Mouse (Mus musculus) embryonic facial prominence, embryonic 15.5 days (tissue): Measurements from ENCODE around the gene Pla2g1b. TPM values are rescaled to one million over a fixed set of nuclear protein-coding genes. Genes with fewer than 3 reads are reported as not detected.
"Not testable (repeated sequence)": the region's sequence is repeated elsewhere in the genome, so short reads cannot be mapped to it uniquely, and the experiment has no call there.

Experiments used
- ATAC-seq: fragments of 200-750 bp; cut with Nextera tagmentation; 2 replicates; pipeline ENCODE4 v1.8.0; 2017; ENCODE audit warnings: low read depth, moderate TSS enrichment; ENCODE audit not compliant: insufficient number of reproducible peaks, low FRiP score, low TSS enrichment
- H3K27ac ChIP-seq: fragments of 300-500 bp; sonication (generic); replicated peaks from 2 replicates; pipeline ENCODE4 v1.5.1; 2015; ENCODE audit warnings: mild to moderate bottlenecking, inconsistent platforms
- H3K27me3 ChIP-seq: fragments of 300-500 bp; sonication (generic); 2 replicates; pipeline ENCODE4 v1.6.1; 2015; ENCODE audit warnings: inconsistent platforms
- H3K36me3 ChIP-seq: fragments of 300-500 bp; sonication (generic); 2 replicates; pipeline ENCODE4 v1.6.1; 2015; ENCODE audit warnings: mild to moderate bottlenecking, inconsistent platforms
- H3K4me1 ChIP-seq: fragments of 300-500 bp; sonication (generic); 2 replicates; pipeline ENCODE4 v1.6.1; 2015; ENCODE audit warnings: inconsistent platforms
- H3K4me2 ChIP-seq: fragments of 300-500 bp; sonication (generic); replicated peaks from 2 replicates; pipeline ENCODE4 v1.6.1; 2015; ENCODE audit warnings: mild to moderate bottlenecking, inconsistent platforms
- H3K4me3 ChIP-seq: fragments of 300-500 bp; sonication (generic); replicated peaks from 2 replicates; pipeline ENCODE4 v1.5.1; 2015; ENCODE audit warnings: mild to moderate bottlenecking, inconsistent platforms
- H3K9ac ChIP-seq: fragments of 300-500 bp; sonication (generic); 2 replicates; pipeline ENCODE4 v1.6.1; 2015; ENCODE audit warnings: inconsistent platforms
- H3K9me3 ChIP-seq: fragments of 300-500 bp; sonication (generic); replicated peaks from 2 replicates; pipeline ENCODE4 v1.6.1; 2016; ENCODE audit warnings: inconsistent platforms
- WGBS: fragments of 180-500 bp; shearing (Covaris S2); methylation state at CpG from one replicate; pipeline ENCODE4 v1.1.7; 2015; 5-methylcytosine and 5-hydroxymethylcytosine counted together
- polyA plus RNA-seq: library from polyadenylated mRNA; unstranded; fragments of >200 nt; fragmentation: Nextera tagmentation; extraction: Ambion mirVana; gene quantifications from 2 replicates; pipeline ENCODE4 v1.2.1, GENCODE M21; 2015

The Pla2g1b gene
- polyA plus RNA-seq, 1 experiment from 2014 or later = not detected

DNA sequence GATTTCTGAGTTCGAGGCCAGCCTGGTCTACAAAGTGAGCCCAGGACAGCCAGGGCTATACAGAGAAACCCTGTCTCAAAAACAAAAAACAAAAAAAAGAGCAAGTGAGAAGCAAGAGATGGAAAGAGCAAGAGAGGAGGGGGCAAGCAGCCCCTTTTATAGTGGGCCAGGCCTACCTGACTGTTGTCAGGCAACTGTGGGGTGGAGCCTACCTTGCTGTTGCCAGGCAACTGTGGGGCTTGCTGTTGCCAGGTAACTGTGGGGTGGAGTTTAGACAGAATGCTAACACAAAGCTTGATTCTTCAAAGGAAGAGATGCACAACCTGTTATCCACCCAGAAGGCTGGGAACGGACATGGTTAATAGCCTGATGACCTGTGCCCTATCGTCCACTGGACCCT lies 29.6 kb downstream of the Pla2g1b start:
- not testable (repeated sequence) for H3K9ac ChIP-seq, ATAC-seq, H3K27ac ChIP-seq, H3K4me2 ChIP-seq, H3K36me3 ChIP-seq, H3K4me3 ChIP-seq, H3K27me3 ChIP-seq, H3K9me3 ChIP-seq
- peaks cover 36% of the 10 kb centered on the region for H3K4me1 ChIP-seq
- WGBS = 84% methylated on average over 3 of the region's 3 CpGs

DNA sequence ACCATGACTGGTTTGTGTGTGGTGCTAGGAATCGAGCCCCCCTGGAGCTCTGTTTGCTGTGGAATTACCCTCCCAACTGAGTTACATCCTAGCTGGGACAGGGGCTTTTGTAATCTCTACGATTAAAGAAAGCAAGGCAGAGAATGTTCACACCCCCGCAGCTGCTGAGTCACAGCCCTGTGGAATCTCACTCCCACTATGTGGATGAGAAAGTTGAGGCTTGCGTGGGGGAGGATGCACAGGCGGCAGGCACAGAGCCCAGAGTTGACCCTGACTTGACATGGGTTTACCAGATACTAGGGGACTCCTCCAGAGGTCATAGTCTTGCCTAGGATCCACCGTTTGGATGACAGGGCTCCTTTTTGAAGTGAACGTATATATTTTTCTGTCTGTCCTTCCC lies 31.0 kb downstream of the Pla2g1b start:
- no peak overlapping the region for H3K4me3 ChIP-seq
- no peak overlapping the region for H3K4me2 ChIP-seq
- H3K27me3 ChIP-seq = no peaks in the 10 kb centered on the region
- 0 out of 2 replicates have a peak, but pooled peaks cover 2% of the 10 kb centered on the region for H3K9me3 ChIP-seq
- no peak overlapping the region for H3K9ac ChIP-seq
- H3K27ac ChIP-seq = no peak overlapping the region
- H3K36me3 ChIP-seq = no peaks in the 10 kb centered on the region
- H3K4me1 ChIP-seq = peaks cover 22% of the 10 kb centered on the region
- no peak for ATAC-seq
- whole genome bisulfite sequencing = 81% methylated on average over 7 of the region's 7 CpGs

DNA sequence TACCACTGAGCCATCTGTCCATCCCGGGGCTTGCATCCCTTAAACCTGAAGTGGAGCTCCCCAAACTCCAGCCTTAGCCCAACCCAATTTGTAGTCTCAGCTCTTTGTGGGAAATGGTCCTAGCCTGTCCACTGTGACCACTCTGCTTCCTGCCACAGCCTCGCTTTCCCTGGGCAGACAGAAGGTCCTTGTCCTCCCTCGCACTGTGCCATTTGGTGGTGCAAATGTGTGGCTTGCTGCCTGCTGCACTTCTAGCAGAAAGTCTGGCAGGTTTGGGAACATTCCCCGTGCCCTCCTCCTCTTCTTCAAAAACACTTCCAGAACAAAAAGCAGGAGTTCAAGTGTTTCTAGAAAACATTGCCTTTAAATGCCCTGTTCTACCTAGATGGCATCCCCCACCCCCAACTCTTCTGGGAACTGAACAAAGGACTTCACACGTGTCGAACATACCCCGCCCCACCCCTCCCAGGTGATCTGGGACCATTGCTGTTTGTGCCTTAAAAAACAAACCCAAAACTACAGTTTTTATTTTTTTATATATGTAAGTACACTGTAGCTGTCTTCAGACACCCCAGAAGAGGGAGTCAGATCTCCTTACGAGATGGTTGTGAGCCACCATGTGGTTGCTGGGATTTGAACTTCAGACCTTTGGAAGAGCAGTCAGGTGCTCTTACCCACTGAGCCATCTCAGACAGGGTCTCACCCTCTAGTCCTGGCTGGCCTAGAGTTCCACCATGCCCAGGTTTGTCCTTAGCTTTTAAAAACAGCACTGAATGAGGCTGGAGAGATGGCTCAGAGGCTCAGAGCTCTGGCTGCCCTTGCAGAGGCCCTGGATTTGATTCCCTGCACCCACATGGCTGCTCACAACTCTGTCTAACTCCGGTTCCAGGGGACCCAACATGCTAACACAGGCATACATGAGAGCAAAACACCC lies 32.5 kb downstream of the Pla2g1b start:
- 48% methylated on average over 9 of the region's 9 CpGs for WGBS
- Histone ChIP-seq H3K4me1 (peaks cover 13% of the 10 kb centered on the region; the same call in 1 of the 2 replicates), H3K4me2 (no peak overlapping the region), H3K27ac (no peak overlapping the region), H3K27me3 (no peaks in the 10 kb centered on the region), H3K36me3 (no peaks in the 10 kb centered on the region), H3K9ac (no peak overlapping the region), H3K9me3 (0 out of 2 replicates have a peak, but pooled peaks cover 2% of the 10 kb centered on the region), H3K4me3 (no peak overlapping the region)
- no peak for ATAC-seq

DNA sequence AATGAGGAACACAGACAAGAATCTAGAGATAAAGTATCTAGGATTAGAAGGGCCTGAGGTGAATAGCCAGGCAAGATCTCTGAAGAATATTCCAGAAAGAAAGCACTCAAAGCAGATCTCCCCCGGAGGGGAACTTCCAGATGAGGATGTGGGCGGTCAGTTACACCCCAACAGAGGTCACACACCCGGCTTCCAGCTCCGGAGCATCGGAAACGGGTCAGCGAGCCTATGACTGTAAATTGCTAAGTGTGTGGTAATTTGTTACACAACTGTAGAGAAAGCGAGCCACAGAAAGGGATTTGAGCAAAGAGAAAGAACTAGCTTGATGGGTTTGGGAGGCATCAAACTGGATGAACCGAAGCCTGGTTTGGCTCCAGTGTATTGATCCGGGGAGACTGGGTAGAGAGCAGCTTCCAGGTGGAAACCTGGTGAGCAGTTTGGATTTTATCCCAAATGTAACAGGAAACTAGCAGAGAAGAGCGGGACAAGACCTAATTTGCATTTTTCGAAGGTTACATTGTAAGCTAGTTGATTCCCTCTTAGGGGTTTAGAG lies 34.4 kb downstream of the Pla2g1b start:
- H3K9ac ChIP-seq = no peak overlapping the region
- H3K36me3 ChIP-seq = no peaks in the 10 kb centered on the region
- no peak overlapping the region for H3K4me3 ChIP-seq
- no peak for ATAC-seq
- H3K4me1 ChIP-seq = 0 out of 2 replicates have a peak, but pooled peaks cover 3% of the 10 kb centered on the region
- H3K27ac ChIP-seq = no peak overlapping the region
- H3K27me3 ChIP-seq = no peaks in the 10 kb centered on the region
- 0 out of 2 replicates have a peak, but pooled peaks cover 2% of the 10 kb centered on the region for H3K9me3 ChIP-seq
- H3K4me2 ChIP-seq = no peak overlapping the region
- WGBS = 68% methylated on average over 12 of the region's 12 CpGs

DNA sequence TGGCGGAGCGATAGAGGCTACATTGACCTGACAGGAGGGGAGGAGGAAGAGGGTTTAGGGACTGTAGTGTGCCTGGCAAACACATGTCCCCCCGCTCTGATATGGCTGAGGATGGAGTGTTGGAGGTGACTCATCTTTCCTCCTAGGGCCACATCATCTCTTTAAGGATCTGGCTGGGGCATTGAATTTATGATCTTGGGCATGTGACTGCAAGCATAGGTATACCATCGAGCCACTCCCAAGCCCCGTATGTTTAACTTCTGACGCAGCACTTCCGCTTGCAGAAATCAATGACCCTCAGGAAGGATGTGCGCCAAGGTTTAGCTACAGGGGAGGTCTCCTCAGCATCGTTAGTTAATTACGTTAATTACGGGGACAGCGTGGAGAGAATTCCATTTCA lies 37.0 kb downstream of the Pla2g1b start:
- Histone ChIP-seq H3K4me1 (peaks cover 15% of the 10 kb centered on the region), H3K9me3 (0 out of 2 replicates have a peak, but pooled peaks cover 2% of the 10 kb centered on the region), H3K27ac (no peak overlapping the region), H3K36me3 (no peaks in the 10 kb centered on the region), H3K4me3 (no peak overlapping the region), H3K9ac (no peak overlapping the region), H3K27me3 (no peaks in the 10 kb centered on the region), H3K4me2 (no peak overlapping the region)
- WGBS = 38% methylated on average over 12 of the region's 12 CpGs
- no peak for ATAC-seq

DNA sequence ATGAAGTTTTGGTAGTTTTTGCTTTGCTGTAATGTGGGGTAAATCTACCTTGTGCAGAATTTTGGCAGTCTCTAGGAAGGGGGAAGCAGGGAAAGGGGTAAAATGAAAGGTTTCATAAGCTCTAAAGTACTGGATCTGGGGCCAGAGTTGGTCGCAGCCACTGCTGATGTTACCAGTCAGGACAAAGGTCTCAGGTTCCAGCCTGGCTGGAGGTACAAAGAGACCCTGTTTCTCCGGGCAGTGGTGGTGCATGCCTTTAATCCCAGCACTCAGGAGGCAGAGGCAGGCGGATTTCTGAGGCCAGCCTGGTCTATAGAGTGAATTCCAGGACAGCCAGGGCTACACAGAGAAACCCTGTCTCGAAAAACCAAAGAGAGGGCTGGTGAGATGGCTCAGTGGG lies 39.6 kb downstream of the Pla2g1b start:
- not testable (repeated sequence) for H3K27me3 ChIP-seq

DNA sequence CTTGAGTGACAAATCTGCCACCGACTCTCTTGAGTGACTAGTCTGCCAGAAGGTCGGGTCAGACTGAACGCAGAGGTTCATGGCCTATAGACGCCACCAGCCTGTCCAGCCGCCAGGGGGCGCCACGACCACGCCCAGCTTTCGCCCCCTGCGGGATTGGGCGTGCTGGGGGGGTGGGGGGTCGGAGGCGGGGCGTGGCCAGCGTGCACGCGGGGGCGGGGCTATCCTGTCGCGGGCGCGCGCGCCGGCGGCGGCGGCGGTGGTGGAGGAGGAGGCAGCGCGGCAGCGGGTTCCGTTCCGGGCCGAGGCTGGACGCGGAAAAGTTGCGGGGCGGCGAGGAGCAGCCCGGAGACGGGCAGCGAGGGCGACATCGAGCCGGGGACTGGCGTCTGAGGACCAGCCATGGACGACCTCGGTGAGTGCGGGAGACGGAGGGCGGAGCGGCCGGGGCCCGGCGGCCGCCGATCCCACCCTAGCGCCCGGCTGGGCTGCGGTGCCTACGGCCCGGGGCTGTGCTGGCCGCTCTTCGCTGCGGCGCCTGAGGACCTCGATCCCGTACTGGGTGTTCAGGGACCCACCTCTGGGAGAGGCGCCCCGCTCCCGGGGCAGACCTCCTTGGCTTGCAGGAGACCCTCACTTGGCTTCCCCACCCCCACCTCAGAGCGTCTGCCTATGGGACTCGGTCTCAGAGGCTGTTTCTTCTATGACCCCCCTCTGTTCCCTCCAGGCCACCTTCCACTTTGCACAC lies 40.6 kb downstream of the Pla2g1b start, which contains the start of gene Pxn:
TSS of gene Pxn (plus strand) at position 223 of the 748 bp plus-strand sequence.
- WGBS = under 1% methylated on average over 50 of the region's 74 CpGs
- Histone ChIP-seq H3K4me1 (peaks cover 44% of the 10 kb centered on the region), H3K9ac (peak within 1 kb of the TSS; percentile 90), H3K27me3 (no peaks in the 10 kb centered on the region), H3K4me2 (peak within 1 kb of the TSS; percentile 69), H3K9me3 (no peaks in the 10 kb centered on the region), H3K36me3 (no peaks in the 10 kb centered on the region), H3K27ac (peak within 1 kb of the TSS; percentile 84), H3K4me3 (peak within 1 kb of the TSS; percentile 95)
- peak; percentile 85 for ATAC-seq

More for the DNA sequence above, 39.6 kb downstream of the Pla2g1b start:
- not testable (repeated sequence) for H3K4me2 ChIP-seq, H3K9ac ChIP-seq, H3K36me3 ChIP-seq, H3K4me3 ChIP-seq, H3K9me3 ChIP-seq, H3K27ac ChIP-seq, ATAC-seq
- H3K4me1 ChIP-seq = peaks cover 41% of the 10 kb centered on the region
- 71% methylated on average over 4 of the region's 4 CpGs for WGBS

DNA sequence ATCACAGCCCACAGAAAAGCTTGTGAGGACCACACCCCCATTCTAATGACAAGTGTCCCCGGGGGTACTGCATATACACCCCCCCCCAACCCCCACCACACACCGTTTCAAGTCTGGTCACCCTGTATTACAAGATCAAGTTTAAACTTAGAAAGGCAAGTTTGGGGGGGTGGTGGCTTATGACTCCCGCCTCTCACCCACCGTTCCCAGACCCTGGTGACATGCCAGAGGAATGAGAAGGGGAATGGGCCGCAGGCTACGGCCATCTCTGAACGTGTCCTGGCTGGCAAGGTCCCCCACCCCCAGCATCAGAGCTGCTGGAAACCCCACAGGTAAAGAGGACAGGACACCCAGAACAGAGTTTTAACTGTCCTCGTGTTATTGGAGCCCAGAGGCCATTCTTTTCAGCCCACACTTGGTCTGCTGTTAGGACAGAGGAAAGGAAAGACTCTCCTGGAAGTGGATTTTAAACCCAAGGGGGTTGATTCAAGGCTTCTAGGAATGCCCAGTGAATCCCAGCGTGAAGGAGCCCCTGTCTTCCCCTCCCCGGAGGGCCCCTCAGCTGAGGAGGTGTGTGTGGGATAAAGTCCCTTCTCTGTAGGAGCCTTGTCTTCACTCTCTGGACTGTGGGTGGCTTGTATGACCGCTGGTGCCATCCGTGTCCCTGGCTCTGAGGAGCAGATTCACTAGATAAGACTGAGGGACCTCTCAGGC lies 41.4 kb downstream of the Pla2g1b start:
- Histone ChIP-seq H3K27ac (peak overlapping the region; percentile 84), H3K27me3 (no peaks in the 10 kb centered on the region), H3K9ac (peak overlapping the region; percentile 90), H3K4me3 (peak overlapping the region; percentile 95), H3K4me2 (peak overlapping the region; percentile 69), H3K9me3 (no peaks in the 10 kb centered on the region), H3K4me1 (peaks cover 51% of the 10 kb centered on the region), H3K36me3 (no peaks in the 10 kb centered on the region)
- WGBS = 6% methylated on average over 12 of the region's 12 CpGs
- ATAC-seq = no peak

DNA sequence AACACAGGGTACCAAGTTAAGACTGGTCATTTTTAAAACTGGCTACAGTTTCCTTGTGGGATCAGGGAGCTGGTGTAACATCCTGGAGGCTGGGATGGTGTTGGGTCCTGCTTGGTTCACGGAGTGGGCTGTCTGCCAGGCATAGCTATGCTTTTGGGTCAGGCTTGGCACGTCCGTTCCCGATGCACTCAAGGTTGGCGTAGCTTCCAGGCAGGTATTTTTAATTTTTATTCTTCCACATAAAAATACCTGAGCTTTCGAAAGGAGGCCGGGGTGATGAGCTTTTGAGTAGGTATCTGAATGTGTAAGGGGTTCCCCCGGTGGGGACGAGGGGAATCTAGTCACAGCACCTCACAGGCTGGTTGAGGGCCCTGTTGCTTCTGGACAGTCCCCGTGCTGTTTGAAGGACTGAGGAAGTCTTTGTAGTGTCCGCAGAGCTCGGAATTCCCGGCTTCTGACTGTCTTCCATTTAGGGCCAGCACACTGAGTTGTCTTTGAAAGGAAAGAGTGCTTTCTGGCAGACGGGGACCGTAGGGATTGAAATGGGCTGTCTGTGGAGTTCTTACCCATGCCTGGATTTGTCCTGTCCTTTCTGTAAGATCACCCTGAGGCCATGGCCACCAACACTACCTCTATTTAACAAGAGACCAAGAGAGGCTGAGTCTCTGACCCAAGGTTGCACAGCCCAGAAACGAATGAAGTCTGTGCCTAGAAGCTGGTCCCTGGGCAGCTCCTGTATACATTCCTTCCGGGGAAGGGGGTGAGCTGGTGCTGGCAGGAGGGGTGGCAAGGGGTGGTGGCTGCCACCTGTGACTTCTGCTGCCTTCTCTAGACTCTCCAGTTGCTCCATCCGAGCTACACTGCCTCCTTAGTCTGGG lies 42.2 kb downstream of the Pla2g1b start:
- Histone ChIP-seq H3K4me3 (peak overlapping the region; percentile 95), H3K27me3 (no peaks in the 10 kb centered on the region), H3K4me2 (peak overlapping the region; percentile 69), H3K4me1 (peaks cover 51% of the 10 kb centered on the region), H3K36me3 (peaks cover under 1% of the 10 kb centered on the region; the same call in 1 of the 2 replicates), H3K9me3 (no peaks in the 10 kb centered on the region), H3K9ac (peak overlapping the region; percentile 90; the same call in 1 of the 2 replicates), H3K27ac (peak overlapping the region; percentile 84)
- no peak for ATAC-seq
- WGBS = 22% methylated on average over 18 of the region's 18 CpGs

DNA sequence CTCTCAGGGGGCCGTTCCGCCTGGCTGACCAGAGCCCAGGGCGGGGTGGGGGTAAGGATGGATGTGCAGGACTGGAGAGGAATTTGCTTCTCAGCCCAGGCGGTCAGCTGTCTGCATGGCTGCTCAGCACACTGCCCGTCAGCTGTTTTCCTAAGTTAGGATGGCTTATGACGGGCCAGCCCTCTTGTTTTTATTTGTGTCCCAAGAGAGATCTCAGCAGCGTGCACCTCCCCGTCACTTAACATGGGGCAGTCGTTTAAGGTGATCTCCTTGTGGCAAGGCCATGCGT lies 42.7 kb downstream of the Pla2g1b start:
- H3K4me1 ChIP-seq = peaks cover 57% of the 10 kb centered on the region

More for the DNA sequence above, 42.7 kb downstream of the Pla2g1b start:
- Histone ChIP-seq H3K9ac (no peak overlapping the region), H3K9me3 (no peaks in the 10 kb centered on the region), H3K4me3 (peak overlapping the region; percentile 95), H3K36me3 (peaks cover 3% of the 10 kb centered on the region; the same call in 1 of the 2 replicates), H3K27ac (peak overlapping the region; percentile 84), H3K4me2 (peak overlapping the region; percentile 69), H3K27me3 (no peaks in the 10 kb centered on the region)
- 19% methylated on average over 10 of the region's 10 CpGs for WGBS
- ATAC-seq = peak; percentile 36
